Mouse (Mus musculus) forebrain, embryonic 11.5 days (tissue): ENCODE results near the gene Mthfr. TPM values are rescaled to one million over a fixed set of nuclear protein-coding genes. Genes with fewer than 3 reads are reported as not detected.
A peak's percentile ranks its signal among the peaks of the same experiment; 100 is the strongest.

ENCODE experiments used
- ATAC-seq: fragments of 200-750 bp; cut with Nextera tagmentation; replicated peaks from 2 replicates; pipeline ENCODE4 v1.8.0; 2017; ENCODE audit warnings: moderate TSS enrichment; ENCODE audit not compliant: low FRiP score
- DNase-seq: peaks from one replicate; pipeline ENCODE4 v3.0.0-alpha.2; 2017; ENCODE audit warnings: low spot score
- H3K27ac ChIP-seq: fragments of 300-500 bp; sonication (generic); 2 replicates; pipeline ENCODE4 v1.5.1; 2014; ENCODE audit warnings: low read depth, low read length
- H3K27me3 ChIP-seq: fragments of 300-500 bp; sonication (generic); 2 replicates; pipeline ENCODE4 v1.6.1; 2014; ENCODE audit warnings: mild to moderate bottlenecking, low read length, mixed read lengths; ENCODE audit not compliant: control insufficient read depth, insufficient read depth
- H3K36me3 ChIP-seq: fragments of 300-500 bp; sonication (generic); 2 replicates; pipeline ENCODE4 v1.6.1; 2014; ENCODE audit warnings: mild to moderate bottlenecking, low read length, moderate library complexity, mixed read lengths; ENCODE audit not compliant: control insufficient read depth, insufficient read depth
- H3K4me1 ChIP-seq: fragments of 300-500 bp; sonication (generic); replicated peaks from 2 replicates; pipeline ENCODE4 v1.6.1; 2014; ENCODE audit warnings: low read length, mixed read lengths; ENCODE audit not compliant: control insufficient read depth, insufficient read depth
- H3K4me2 ChIP-seq: fragments of 300-500 bp; sonication (generic); 2 replicates; pipeline ENCODE4 v1.6.1; 2014; ENCODE audit warnings: low read depth, mild to moderate bottlenecking, low read length, moderate library complexity, mixed read lengths; ENCODE audit not compliant: severe bottlenecking
- H3K4me3 ChIP-seq: fragments of 300-500 bp; sonication (generic); 2 replicates; pipeline ENCODE4 v1.5.1; 2014; ENCODE audit warnings: low read depth, low read length
- H3K9ac ChIP-seq: fragments of 300-500 bp; sonication (generic); 2 replicates; pipeline ENCODE4 v1.6.1; 2014; ENCODE audit warnings: low read length
- H3K9me3 ChIP-seq: fragments of 300-500 bp; sonication (generic); 2 replicates; pipeline ENCODE4 v1.6.1; 2016; ENCODE audit warnings: low read length, mixed read lengths; ENCODE audit not compliant: control insufficient read depth
- WGBS: fragments of 180-500 bp; shearing (Covaris S2); extraction: QIAGEN DNeasy Blood & Tissue Kit; methylation state at CpG from one replicate; pipeline ENCODE4 v1.1.7; 2014; 5-methylcytosine and 5-hydroxymethylcytosine counted together
- polyA plus RNA-seq: library from polyadenylated mRNA; unstranded; fragments of >200 nt; fragmentation: Nextera tagmentation; extraction: Ambion mirVana; gene quantifications from 2 replicates; pipeline ENCODE4 v1.2.1, GENCODE M21; 2014

Gene Mthfr
- 25.5 and 27.6 TPM in 2 replicates for polyA plus RNA-seq

GRCm38 (mm10) chr4:148038600-148039253 is at the start of gene Mthfr, which contains the start of gene Clcn6:
Gene Mthfr (plus strand): TSS chr4:148039077.
Gene Clcn6 (minus strand): TSS chr4:148038821.
- no peaks in the 10 kb centered on the region for H3K9me3 ChIP-seq
- H3K27me3 ChIP-seq, result no peaks in the 10 kb centered on the region
- peaks cover 13% of the 10 kb centered on the region for H3K4me1 ChIP-seq
- ATAC-seq, result peak; percentile 97
- peak; percentile 100 for DNase-seq
- H3K9ac ChIP-seq, result peak within 1 kb of the TSS; percentile 78
- peak within 1 kb of the TSS; percentile 67 for H3K4me2 ChIP-seq
- no peaks in the 10 kb centered on the region; the same call in 1 of the 2 replicates for H3K36me3 ChIP-seq
- WGBS, result under 1% methylated on average over 54 of the region's 54 CpGs
- peak within 1 kb of the TSS; percentile 50; the same call in 1 of the 2 replicates for H3K27ac ChIP-seq
- peak within 1 kb of the TSS; percentile 89 for H3K4me3 ChIP-seq

GRCm38 (mm10) chr4:147993571-147994095 is 45.2 kb upstream of the Mthfr start:
- ATAC-seq (no peak), DNase-seq (no peak)
- H3K27ac ChIP-seq, result no peak overlapping the region
- no peaks in the 10 kb centered on the region for H3K4me1 ChIP-seq
- H3K9ac ChIP-seq, result no peak overlapping the region
- WGBS, result 70% methylated on average over 7 of the region's 7 CpGs
- H3K36me3 ChIP-seq, result no peaks in the 10 kb centered on the region
- H3K4me2 ChIP-seq, result no peak overlapping the region
- no peaks in the 10 kb centered on the region for H3K9me3 ChIP-seq
- H3K27me3 ChIP-seq, result no peaks in the 10 kb centered on the region
- no peak overlapping the region for H3K4me3 ChIP-seq

GRCm38 (mm10) chr4:147995311-147995710 is 43.6 kb upstream of the Mthfr start:
- Histone ChIP-seq H3K9ac (no peak overlapping the region), H3K4me2 (no peak overlapping the region), H3K4me1 (no peaks in the 10 kb centered on the region), H3K4me3 (no peak overlapping the region), H3K27me3 (no peaks in the 10 kb centered on the region), H3K27ac (no peak overlapping the region), H3K36me3 (no peaks in the 10 kb centered on the region), H3K9me3 (no peaks in the 10 kb centered on the region)
- WGBS, result 81% methylated on average over 3 of the region's 3 CpGs
- ATAC-seq (no peak), DNase-seq (no peak)

- Histone ChIP-seq H3K4me2 (no peak within 1 kb of the TSS), H3K4me1 (no peaks in the 10 kb centered on the region), H3K9me3 (no peaks in the 10 kb centered on the region), H3K27me3 (no peaks in the 10 kb centered on the region), H3K9ac (no peak within 1 kb of the TSS), H3K36me3 (peaks cover 6% of the 10 kb centered on the region), H3K27ac (no peak within 1 kb of the TSS), H3K4me3 (no peak within 1 kb of the TSS)
- 60% methylated on average over 12 of the region's 12 CpGs for WGBS
- ATAC-seq (no peak), DNase-seq (no peak)
These were observed 38.6 kb upstream of the Mthfr start, which contains the start of gene Nppa for GRCm38 (mm10) chr4:148000202-148000772. Gene Nppa (plus strand): TSS chr4:148000722.

GRCm38 (mm10) chr4:148001013-148001789 is 37.7 kb upstream of the Mthfr start:
- WGBS, result 80% methylated on average over 17 of the region's 17 CpGs
- Histone ChIP-seq H3K4me2 (no peak overlapping the region), H3K4me1 (no peaks in the 10 kb centered on the region), H3K36me3 (peaks cover 6% of the 10 kb centered on the region), H3K27me3 (no peaks in the 10 kb centered on the region), H3K27ac (no peak overlapping the region), H3K4me3 (no peak overlapping the region), H3K9me3 (no peaks in the 10 kb centered on the region), H3K9ac (no peak overlapping the region)
- ATAC-seq, result no peak
- no peak for DNase-seq

GRCm38 (mm10) chr4:148001866-148002265 is 37.0 kb upstream of the Mthfr start:
- no peak overlapping the region for H3K4me3 ChIP-seq
- no peak overlapping the region for H3K9ac ChIP-seq
- H3K4me1 ChIP-seq, result no peaks in the 10 kb centered on the region
- H3K9me3 ChIP-seq, result no peaks in the 10 kb centered on the region
- no peak overlapping the region for H3K27ac ChIP-seq
- WGBS, result 56% methylated on average over 8 of the region's 8 CpGs
- peaks cover 12% of the 10 kb centered on the region for H3K36me3 ChIP-seq
- DNase-seq, result no peak
- H3K27me3 ChIP-seq, result no peaks in the 10 kb centered on the region
- H3K4me2 ChIP-seq, result no peak overlapping the region
- ATAC-seq, result no peak

- Histone ChIP-seq H3K9ac (no peak overlapping the region), H3K27me3 (no peaks in the 10 kb centered on the region), H3K36me3 (peaks cover 19% of the 10 kb centered on the region), H3K27ac (no peak overlapping the region), H3K9me3 (no peaks in the 10 kb centered on the region), H3K4me1 (no peaks in the 10 kb centered on the region), H3K4me3 (no peak overlapping the region), H3K4me2 (no peak overlapping the region)
- DNase-seq (no peak), ATAC-seq (no peak)
- 91% methylated on average over 7 of the region's 7 CpGs for WGBS
These were observed 34.5 kb upstream of the Mthfr start for GRCm38 (mm10) chr4:148004361-148004760.

- ATAC-seq (no peak), DNase-seq (no peak)
- 92% methylated on average over 4 of the region's 4 CpGs for WGBS
- Histone ChIP-seq H3K27me3 (no peaks in the 10 kb centered on the region), H3K27ac (no peak overlapping the region), H3K4me2 (no peak overlapping the region), H3K36me3 (peaks cover 28% of the 10 kb centered on the region), H3K4me3 (no peak overlapping the region), H3K9me3 (no peaks in the 10 kb centered on the region), H3K4me1 (no peaks in the 10 kb centered on the region), H3K9ac (no peak overlapping the region)
These were observed 30.5 kb upstream of the Mthfr start for GRCm38 (mm10) chr4:148008412-148008811.
